Mouse (Mus musculus) left cerebral cortex, adult 11 months (tissue): ENCODE data around the gene Wwox.

Source experiments
- DNase-seq: peaks from one replicate; pipeline ENCODE4 v3.0.0; 2022; ENCODE audit warnings: low spot score

Gene Wwox

GRCm38 (mm10) chr8:114731260-114732140, 292.0 kb downstream of the Wwox start:
- DNase-seq = no peak

GRCm38 (mm10) chr8:114743185-114743915, 303.9 kb downstream of the Wwox start:
- no peak for DNase-seq

GRCm38 (mm10) chr8:114746373-114746772, 306.9 kb downstream of the Wwox start:
- no peak for DNase-seq

GRCm38 (mm10) chr8:114751376-114752135, 312.1 kb downstream of the Wwox start:
- no peak for DNase-seq

- DNase-seq = no peak
Measured at GRCm38 (mm10) chr8:114759621-114760020, 320.2 kb downstream of the Wwox start.

- DNase-seq = no peak
Measured at GRCm38 (mm10) chr8:114768536-114768935, 329.1 kb downstream of the Wwox start.

- DNase-seq = peak; percentile 47
Measured at GRCm38 (mm10) chr8:114770856-114771776, 331.7 kb downstream of the Wwox start.

- DNase-seq = no peak
Measured at GRCm38 (mm10) chr8:114772276-114772849, 332.9 kb downstream of the Wwox start.

GRCm38 (mm10) chr8:114773461-114774414, 334.3 kb downstream of the Wwox start:
- no peak for DNase-seq

GRCm38 (mm10) chr8:114774415-114774775, 334.9 kb downstream of the Wwox start:
- DNase-seq = no peak

- no peak for DNase-seq
Measured at GRCm38 (mm10) chr8:114775543-114775942, 336.1 kb downstream of the Wwox start.

GRCm38 (mm10) chr8:114776696-114777095, 337.2 kb downstream of the Wwox start:
- DNase-seq = no peak

- no peak for DNase-seq
Measured at GRCm38 (mm10) chr8:114777271-114777980, 338.0 kb downstream of the Wwox start.

GRCm38 (mm10) chr8:114779002-114779401, 339.5 kb downstream of the Wwox start:
- DNase-seq = no peak

GRCm38 (mm10) chr8:114783321-114783720, 343.9 kb downstream of the Wwox start:
- DNase-seq = no peak

- DNase-seq = no peak
Measured at GRCm38 (mm10) chr8:114785834-114786233, 346.4 kb downstream of the Wwox start.

- DNase-seq = no peak
Measured at GRCm38 (mm10) chr8:114789616-114790015, 350.2 kb downstream of the Wwox start.

GRCm38 (mm10) chr8:114790754-114791153, 351.3 kb downstream of the Wwox start:
- DNase-seq = no peak

- no peak for DNase-seq
Measured at GRCm38 (mm10) chr8:114793682-114794081, 354.2 kb downstream of the Wwox start.
